Mouse (Mus musculus): ENCODE measurements around the gene Spag5.

Gene Spag5

GRCm38 (mm10) chr11:78322860-78323259 lies 21.5 kb downstream of the Spag5 start, which contains the start of gene Aldoc:
Gene Aldoc (plus strand): TSS chr11:78322968.
- DNase-seq (ENCODE audit: low read depth in 1 of 2, low spot score in 2 of 2): peak in 1 of 2 experiments; percentile 50

GRCm38 (mm10) chr11:78324000-78324785 lies 22.9 kb downstream of the Spag5 start:
- DNase-seq (ENCODE audit: low read depth in 1 of 2, low spot score in 2 of 2): no peak

GRCm38 (mm10) chr11:78324965-78325364 lies 23.6 kb downstream of the Spag5 start:
- DNase-seq (ENCODE audit: low read depth in 1 of 2, low spot score in 2 of 2): no peak

GRCm38 (mm10) chr11:78327215-78327614 lies 25.9 kb downstream of the Spag5 start:
- no peak for DNase-seq (ENCODE audit: low read depth in 1 of 2, low spot score in 2 of 2)

- peak; percentile 81 to 90 for DNase-seq (ENCODE audit: low read depth in 1 of 2, low spot score in 2 of 2)
Measured at GRCm38 (mm10) chr11:78327634-78328511, 26.5 kb downstream of the Spag5 start, which contains the start of gene Pigs. Gene Pigs (plus strand): TSS chr11:78328415.

GRCm38 (mm10) chr11:78328512-78329056 lies 27.3 kb downstream of the Spag5 start:
- no peak for DNase-seq (ENCODE audit: low read depth in 1 of 2, low spot score in 2 of 2)

GRCm38 (mm10) chr11:78332676-78333075 lies 31.3 kb downstream of the Spag5 start:
- DNase-seq (ENCODE audit: low read depth in 1 of 2, low spot score in 2 of 2): no peak

- no peak for DNase-seq (ENCODE audit: low read depth in 1 of 2, low spot score in 2 of 2)
Measured at GRCm38 (mm10) chr11:78333992-78334391, 32.7 kb downstream of the Spag5 start.

- no peak for DNase-seq (ENCODE audit: low read depth in 1 of 2, low spot score in 2 of 2)
Measured at GRCm38 (mm10) chr11:78337040-78337439, 35.7 kb downstream of the Spag5 start.

GRCm38 (mm10) chr11:78341702-78342101 lies 40.4 kb downstream of the Spag5 start:
- DNase-seq (ENCODE audit: low read depth in 1 of 2, low spot score in 2 of 2): no peak

- DNase-seq (ENCODE audit: low read depth in 1 of 2, low spot score in 2 of 2): no peak
Measured at GRCm38 (mm10) chr11:78343381-78344327, 42.3 kb downstream of the Spag5 start, which contains the start of gene Unc119. Gene Unc119 (plus strand): TSS chr11:78343482.

- DNase-seq (ENCODE audit: low read depth in 1 of 2, low spot score in 2 of 2): no peak
Measured at GRCm38 (mm10) chr11:78344328-78344889, 43.1 kb downstream of the Spag5 start.

GRCm38 (mm10) chr11:78344890-78345715 lies 43.8 kb downstream of the Spag5 start:
- DNase-seq (ENCODE audit: low read depth in 1 of 2, low spot score in 2 of 2): no peak

- DNase-seq (ENCODE audit: low read depth in 1 of 2, low spot score in 2 of 2): peak; percentile 45 to 59
Measured at GRCm38 (mm10) chr11:78345801-78346200, 44.5 kb downstream of the Spag5 start.

- DNase-seq (ENCODE audit: low read depth in 1 of 2, low spot score in 2 of 2): no peak
Measured at GRCm38 (mm10) chr11:78346326-78347069, 45.2 kb downstream of the Spag5 start.

- no peak for DNase-seq (ENCODE audit: low read depth in 1 of 2, low spot score in 2 of 2)
Measured at GRCm38 (mm10) chr11:78347070-78347754, 45.9 kb downstream of the Spag5 start.

- peak; percentile 50 to 58 for DNase-seq (ENCODE audit: low read depth in 1 of 2, low spot score in 2 of 2)
Measured at GRCm38 (mm10) chr11:78347908-78348307, 46.6 kb downstream of the Spag5 start.

- DNase-seq (ENCODE audit: low read depth in 1 of 2, low spot score in 2 of 2): no peak
Measured at GRCm38 (mm10) chr11:78348474-78348873, 47.1 kb downstream of the Spag5 start.

Measured in monocyte, adult 2 months (primary cell).